Mouse (Mus musculus): ENCODE data around the gene Pdp2. TPM values are rescaled to one million over a fixed set of nuclear protein-coding genes. Genes with fewer than 3 reads are reported as not detected.

Gene Pdp2
- polyA plus RNA-seq, 1 experiment from 2014 or later: 14.1 TPM

- 80% methylated on average over 4 of the region's 4 CpGs for WGBS
- no peak overlapping the region for H3K4me2 ChIP-seq (ENCODE audit: low read depth, low read length)
- no peaks in the 10 kb centered on the region for H3K4me1 ChIP-seq (ENCODE audit: control insufficient read depth, insufficient read depth, low read length)
- DNase-seq (ENCODE audit: low spot score): no peak
- H3K36me3 ChIP-seq (replicated peaks; ENCODE audit: control insufficient read depth, insufficient read depth, low read depth, low read length): no peaks in the 10 kb centered on the region
- H3K4me3 ChIP-seq (ENCODE audit: low read depth, low read length): no peak overlapping the region
- no peaks in the 10 kb centered on the region; the same call in 1 of the 2 replicates for H3K27me3 ChIP-seq (ENCODE audit: control insufficient read depth, insufficient read depth, low read length)
- H3K9ac ChIP-seq (replicated peaks; ENCODE audit: low read length): no peak overlapping the region
- no peak overlapping the region for H3K27ac ChIP-seq (replicated peaks; ENCODE audit: low read depth, low read length)
- no peaks in the 10 kb centered on the region for H3K9me3 ChIP-seq (replicated peaks; ENCODE audit: control insufficient read depth, low read length)
- ATAC-seq (replicated peaks; ENCODE audit: insufficient number of reproducible peaks, low FRiP score, low TSS enrichment, low read depth): no peak
Observed at GRCm38 (mm10) chr8:104613119-104613518, 21.9 kb downstream of the Pdp2 start.

- no peak overlapping the region for H3K4me2 ChIP-seq (ENCODE audit: low read depth, low read length)
- H3K4me3 ChIP-seq (ENCODE audit: low read depth, low read length): no peak overlapping the region
- 75% methylated on average over 5 of the region's 5 CpGs for WGBS
- H3K9ac ChIP-seq (replicated peaks; ENCODE audit: low read length): no peak overlapping the region
- H3K27ac ChIP-seq (replicated peaks; ENCODE audit: low read depth, low read length): no peak overlapping the region
- H3K27me3 ChIP-seq (ENCODE audit: control insufficient read depth, insufficient read depth, low read length): no peaks in the 10 kb centered on the region
- H3K4me1 ChIP-seq (ENCODE audit: control insufficient read depth, insufficient read depth, low read length): no peaks in the 10 kb centered on the region
- no peak for DNase-seq (ENCODE audit: low spot score)
- H3K9me3 ChIP-seq (replicated peaks; ENCODE audit: control insufficient read depth, low read length): no peaks in the 10 kb centered on the region
- H3K36me3 ChIP-seq (replicated peaks; ENCODE audit: control insufficient read depth, insufficient read depth, low read depth, low read length): no peaks in the 10 kb centered on the region
- no peak for ATAC-seq (replicated peaks; ENCODE audit: insufficient number of reproducible peaks, low FRiP score, low TSS enrichment, low read depth)
Observed at GRCm38 (mm10) chr8:104620765-104621164, 29.5 kb downstream of the Pdp2 start.

GRCm38 (mm10) chr8:104624161-104624560, 32.9 kb downstream of the Pdp2 start, which contains the start of gene Cdh16:
TSS of gene Cdh16 (minus strand) at chr8:104624396.
- Histone ChIP-seq H3K9ac (replicated peaks; ENCODE audit: low read length) (no peak within 1 kb of the TSS), H3K4me2 (ENCODE audit: low read depth, low read length) (no peak within 1 kb of the TSS), H3K9me3 (replicated peaks; ENCODE audit: control insufficient read depth, low read length) (no peaks in the 10 kb centered on the region), H3K4me3 (ENCODE audit: low read depth, low read length) (no peak within 1 kb of the TSS), H3K36me3 (replicated peaks; ENCODE audit: control insufficient read depth, insufficient read depth, low read depth, low read length) (no peaks in the 10 kb centered on the region), H3K27ac (replicated peaks; ENCODE audit: low read depth, low read length) (no peak within 1 kb of the TSS), H3K27me3 (ENCODE audit: control insufficient read depth, insufficient read depth, low read length) (no peaks in the 10 kb centered on the region), H3K4me1 (ENCODE audit: control insufficient read depth, insufficient read depth, low read length) (no peaks in the 10 kb centered on the region)
- 0 out of 2 replicates have a peak, but pooled peaks have one; percentile 41 for ATAC-seq (replicated peaks; ENCODE audit: insufficient number of reproducible peaks, low FRiP score, low TSS enrichment, low read depth)
- 85% methylated on average over 6 of the region's 6 CpGs for WGBS
- no peak for DNase-seq (ENCODE audit: low spot score)

GRCm38 (mm10) chr8:104627065-104627740, 36.0 kb downstream of the Pdp2 start:
- Histone ChIP-seq H3K9me3 (replicated peaks; ENCODE audit: control insufficient read depth, low read length) (no peaks in the 10 kb centered on the region), H3K4me2 (ENCODE audit: low read depth, low read length) (no peak overlapping the region), H3K27ac (replicated peaks; ENCODE audit: low read depth, low read length) (no peak overlapping the region), H3K4me3 (ENCODE audit: low read depth, low read length) (no peak overlapping the region), H3K4me1 (ENCODE audit: control insufficient read depth, insufficient read depth, low read length) (no peaks in the 10 kb centered on the region; the same call in 1 of the 2 replicates), H3K27me3 (ENCODE audit: control insufficient read depth, insufficient read depth, low read length) (peaks cover 14% of the 10 kb centered on the region), H3K9ac (replicated peaks; ENCODE audit: low read length) (no peak overlapping the region), H3K36me3 (replicated peaks; ENCODE audit: control insufficient read depth, insufficient read depth, low read depth, low read length) (no peaks in the 10 kb centered on the region)
- no peak for ATAC-seq (replicated peaks; ENCODE audit: insufficient number of reproducible peaks, low FRiP score, low TSS enrichment, low read depth)
- DNase-seq (ENCODE audit: low spot score): no peak
- 77% methylated on average over 3 of the region's 4 CpGs for WGBS

- WGBS: 94% methylated on average over 21 of the region's 21 CpGs
- no peaks in the 10 kb centered on the region for H3K36me3 ChIP-seq (replicated peaks; ENCODE audit: control insufficient read depth, insufficient read depth, low read depth, low read length)
Observed at GRCm38 (mm10) chr8:104628402-104628801, 37.2 kb downstream of the Pdp2 start.

GRCm38 (mm10) chr8:104629306-104630110, 38.3 kb downstream of the Pdp2 start:
- H3K4me2 ChIP-seq (ENCODE audit: low read depth, low read length): no peak overlapping the region
- H3K4me1 ChIP-seq (ENCODE audit: control insufficient read depth, insufficient read depth, low read length): no peaks in the 10 kb centered on the region; the same call in 1 of the 2 replicates
- H3K36me3 ChIP-seq (replicated peaks; ENCODE audit: control insufficient read depth, insufficient read depth, low read depth, low read length): no peaks in the 10 kb centered on the region
- no peak for ATAC-seq (replicated peaks; ENCODE audit: insufficient number of reproducible peaks, low FRiP score, low TSS enrichment, low read depth)
- no peak overlapping the region for H3K9ac ChIP-seq (replicated peaks; ENCODE audit: low read length)
- peaks cover 14% of the 10 kb centered on the region for H3K27me3 ChIP-seq (ENCODE audit: control insufficient read depth, insufficient read depth, low read length)
- WGBS: 80% methylated on average over 22 of the region's 22 CpGs
- H3K9me3 ChIP-seq (replicated peaks; ENCODE audit: control insufficient read depth, low read length): no peaks in the 10 kb centered on the region
- no peak overlapping the region for H3K4me3 ChIP-seq (ENCODE audit: low read depth, low read length)
- no peak overlapping the region for H3K27ac ChIP-seq (replicated peaks; ENCODE audit: low read depth, low read length)
- DNase-seq (ENCODE audit: low spot score): no peak

More at GRCm38 (mm10) chr8:104628402-104628801, 37.2 kb downstream of the Pdp2 start:
- H3K27ac ChIP-seq (replicated peaks; ENCODE audit: low read depth, low read length): no peak overlapping the region
- H3K4me3 ChIP-seq (ENCODE audit: low read depth, low read length): no peak overlapping the region
- H3K4me1 ChIP-seq (ENCODE audit: control insufficient read depth, insufficient read depth, low read length): no peaks in the 10 kb centered on the region; the same call in 1 of the 2 replicates
- peaks cover 14% of the 10 kb centered on the region for H3K27me3 ChIP-seq (ENCODE audit: control insufficient read depth, insufficient read depth, low read length)
- H3K9me3 ChIP-seq (replicated peaks; ENCODE audit: control insufficient read depth, low read length): no peaks in the 10 kb centered on the region
- DNase-seq (ENCODE audit: low spot score) (no peak), ATAC-seq (replicated peaks; ENCODE audit: insufficient number of reproducible peaks, low FRiP score, low TSS enrichment, low read depth) (no peak)
- H3K9ac ChIP-seq (replicated peaks; ENCODE audit: low read length): no peak overlapping the region
- no peak overlapping the region for H3K4me2 ChIP-seq (ENCODE audit: low read depth, low read length)

- Histone ChIP-seq H3K9ac (replicated peaks; ENCODE audit: low read length) (no peak overlapping the region), H3K4me2 (ENCODE audit: low read depth, low read length) (no peak overlapping the region; the same call in 1 of the 2 replicates), H3K9me3 (replicated peaks; ENCODE audit: control insufficient read depth, low read length) (no peaks in the 10 kb centered on the region), H3K4me1 (ENCODE audit: control insufficient read depth, insufficient read depth, low read length) (no peaks in the 10 kb centered on the region; the same call in 1 of the 2 replicates), H3K36me3 (replicated peaks; ENCODE audit: control insufficient read depth, insufficient read depth, low read depth, low read length) (no peaks in the 10 kb centered on the region), H3K4me3 (ENCODE audit: low read depth, low read length) (no peak overlapping the region), H3K27me3 (ENCODE audit: control insufficient read depth, insufficient read depth, low read length) (peaks cover 14% of the 10 kb centered on the region), H3K27ac (replicated peaks; ENCODE audit: low read depth, low read length) (no peak overlapping the region)
- DNase-seq (ENCODE audit: low spot score): no peak
- no peak for ATAC-seq (replicated peaks; ENCODE audit: insufficient number of reproducible peaks, low FRiP score, low TSS enrichment, low read depth)
- WGBS: 38% methylated on average over 8 of the region's 8 CpGs
Observed at GRCm38 (mm10) chr8:104630111-104630479, 38.8 kb downstream of the Pdp2 start.

- Histone ChIP-seq H3K4me1 (ENCODE audit: control insufficient read depth, insufficient read depth, low read length) (no peaks in the 10 kb centered on the region; the same call in 1 of the 2 replicates), H3K27ac (replicated peaks; ENCODE audit: low read depth, low read length) (no peak overlapping the region), H3K4me2 (ENCODE audit: low read depth, low read length) (peak overlapping the region; percentile 48), H3K4me3 (ENCODE audit: low read depth, low read length) (peak overlapping the region; percentile 31), H3K36me3 (replicated peaks; ENCODE audit: control insufficient read depth, insufficient read depth, low read depth, low read length) (no peaks in the 10 kb centered on the region), H3K27me3 (ENCODE audit: control insufficient read depth, insufficient read depth, low read length) (peaks cover 14% of the 10 kb centered on the region), H3K9ac (replicated peaks; ENCODE audit: low read length) (peak overlapping the region; percentile 32; the same call in 1 of the 2 replicates), H3K9me3 (replicated peaks; ENCODE audit: control insufficient read depth, low read length) (no peaks in the 10 kb centered on the region)
- under 1% methylated on average over 36 of the region's 36 CpGs for WGBS
- ATAC-seq (replicated peaks; ENCODE audit: insufficient number of reproducible peaks, low FRiP score, low TSS enrichment, low read depth) (no peak), DNase-seq (ENCODE audit: low spot score) (peak; percentile 2)
Observed at GRCm38 (mm10) chr8:104630574-104630973, 39.3 kb downstream of the Pdp2 start.
